Mouse (Mus musculus): Measurements from ENCODE around the gene Spocd1. TPM values are rescaled to one million over a fixed set of nuclear protein-coding genes. Genes with fewer than 3 reads are reported as not detected.

Gene Spocd1
- total and polyA plus RNA-seq, 2 experiments from 2014 or later, result 0.05 TPM; not detected in 1

DNA sequence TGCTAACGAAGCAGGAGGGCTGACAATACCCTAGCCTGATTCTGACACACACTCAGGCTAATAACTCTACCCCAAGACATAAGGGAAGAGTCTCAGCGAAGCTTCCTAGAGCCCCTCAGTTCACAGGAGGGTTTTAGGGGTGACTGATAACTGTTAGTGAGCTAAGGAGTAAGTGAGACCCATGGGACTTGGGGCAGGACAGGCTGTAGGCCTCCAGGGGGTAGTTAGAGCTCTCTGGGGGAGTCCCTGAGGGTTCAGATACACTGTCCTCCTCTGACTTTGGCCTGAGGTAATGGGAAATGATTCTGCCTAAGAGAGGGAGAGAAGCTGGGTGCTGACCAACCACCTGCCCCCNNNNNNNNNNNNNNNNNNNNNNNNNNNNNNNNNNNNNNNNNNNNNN is 25.5 kb downstream of the Spocd1 start:
- no peak for TF ChIP-seq CTCF (IDR thresholded peaks at IDR 0.05; ENCODE audit: low read depth)
- Histone ChIP-seq H3K9me3 (ENCODE audit: low read length) (no peaks in the 10 kb centered on the region), H3K36me3 (ENCODE audit: insufficient read depth) (no peaks in the 10 kb centered on the region), H3K4me2 (ENCODE audit: low read depth) (no peak overlapping the region), H3K4me1 (ENCODE audit: insufficient read depth) (no peaks in the 10 kb centered on the region), H3K27ac (ENCODE audit: low read depth, low read length) (no peak overlapping the region), H3K9ac (no peak overlapping the region), H3K4me3 (ENCODE audit: low read depth, low read length) (no peak overlapping the region), H3K27me3 (ENCODE audit: insufficient read depth, low read length) (no peaks in the 10 kb centered on the region)
- WGBS, result 57% methylated on average over 2 of the region's 2 CpGs
- DNase-seq (no peak), ATAC-seq (no peak)

DNA sequence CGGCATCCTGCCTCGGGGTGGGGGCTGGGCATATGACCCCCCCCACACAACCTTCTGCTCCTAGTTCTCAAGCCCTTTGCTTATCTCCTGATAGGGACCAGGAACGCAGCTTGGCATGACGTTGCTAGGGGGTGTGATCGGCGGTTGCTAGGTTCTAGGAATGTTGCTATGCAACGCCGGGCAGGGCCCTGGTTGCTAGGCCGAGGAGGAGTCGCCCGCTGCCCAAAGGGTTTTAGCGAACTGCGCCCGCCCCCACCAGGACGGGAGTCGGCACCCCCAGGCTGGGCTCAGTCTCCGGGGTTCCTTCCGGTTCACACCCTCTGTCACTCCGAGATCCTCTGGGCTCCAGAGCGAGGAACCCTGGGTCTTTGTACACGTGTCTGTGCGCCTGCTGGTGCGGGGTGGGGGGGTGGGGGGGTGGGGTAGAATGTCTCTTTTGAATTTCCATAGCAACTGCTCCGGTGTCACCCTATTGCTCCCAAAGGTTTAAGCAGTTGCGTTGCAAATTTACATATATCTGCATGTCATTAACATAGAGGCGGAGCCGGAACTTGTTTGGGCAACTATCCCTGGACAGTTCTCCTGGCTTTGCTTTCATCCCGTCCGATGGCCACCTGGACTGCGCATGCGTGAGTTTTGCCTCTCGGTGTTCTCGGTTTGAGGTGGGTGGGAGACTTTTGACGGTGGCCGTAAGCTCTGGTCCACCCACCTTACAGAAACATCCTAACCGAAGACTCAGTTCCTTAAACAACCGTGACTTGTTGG is 31.3 kb downstream of the Spocd1 start:
- no peaks in the 10 kb centered on the region for H3K27me3 ChIP-seq (ENCODE audit: insufficient read depth, low read length)
- DNase-seq, result peak; percentile 90
- no peak for TF ChIP-seq CTCF (IDR thresholded peaks at IDR 0.05; ENCODE audit: low read depth)
- peak; percentile 88 for ATAC-seq
- peak overlapping the region; percentile 47 for H3K4me3 ChIP-seq (ENCODE audit: low read depth, low read length)
- peak overlapping the region; percentile 98 for H3K4me2 ChIP-seq (ENCODE audit: low read depth)
- WGBS, result 2% methylated on average over 37 of the region's 37 CpGs
- H3K9me3 ChIP-seq (ENCODE audit: low read length), result no peaks in the 10 kb centered on the region
- peak overlapping the region; percentile 60 for H3K9ac ChIP-seq
- peaks cover 9% of the 10 kb centered on the region; the same call in 1 of the 2 replicates for H3K4me1 ChIP-seq (ENCODE audit: insufficient read depth)
- H3K36me3 ChIP-seq (ENCODE audit: insufficient read depth), result no peaks in the 10 kb centered on the region
- peak overlapping the region; percentile 78 for H3K27ac ChIP-seq (ENCODE audit: low read depth, low read length)

DNA sequence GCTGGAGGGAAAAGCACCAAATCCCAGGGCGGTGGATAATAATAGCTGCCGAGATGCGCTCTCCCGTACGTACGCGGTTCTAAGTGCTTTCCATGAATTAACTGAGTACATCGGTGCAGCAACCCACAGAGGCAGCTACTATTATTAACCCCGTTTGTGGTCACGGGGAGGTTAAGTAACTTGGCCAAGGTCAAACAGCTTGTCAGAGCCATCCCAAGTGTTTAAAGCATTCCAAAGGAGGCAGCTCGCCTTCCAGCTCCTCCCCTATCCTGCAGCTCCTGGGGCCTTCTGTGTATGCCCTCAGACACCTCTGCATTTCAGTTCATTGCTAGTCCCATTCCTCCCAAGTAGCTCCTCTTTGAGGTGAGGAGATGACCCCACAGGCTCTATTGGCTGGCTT is 36.2 kb downstream of the Spocd1 start:
- ATAC-seq (no peak), DNase-seq (no peak)
- 60% methylated on average over 11 of the region's 11 CpGs for WGBS
- no peak overlapping the region for H3K4me2 ChIP-seq (ENCODE audit: low read depth)
- no peak overlapping the region for H3K9ac ChIP-seq
- peaks cover 30% of the 10 kb centered on the region for H3K4me1 ChIP-seq (ENCODE audit: insufficient read depth)
- no peaks in the 10 kb centered on the region for H3K36me3 ChIP-seq (ENCODE audit: insufficient read depth)
- H3K4me3 ChIP-seq (ENCODE audit: low read depth, low read length), result no peak overlapping the region
- no peak for TF ChIP-seq CTCF (IDR thresholded peaks at IDR 0.05; ENCODE audit: low read depth)
- H3K27me3 ChIP-seq (ENCODE audit: insufficient read depth, low read length), result no peaks in the 10 kb centered on the region
- H3K9me3 ChIP-seq (ENCODE audit: low read length), result no peaks in the 10 kb centered on the region
- H3K27ac ChIP-seq (ENCODE audit: low read depth, low read length), result no peak overlapping the region

DNA sequence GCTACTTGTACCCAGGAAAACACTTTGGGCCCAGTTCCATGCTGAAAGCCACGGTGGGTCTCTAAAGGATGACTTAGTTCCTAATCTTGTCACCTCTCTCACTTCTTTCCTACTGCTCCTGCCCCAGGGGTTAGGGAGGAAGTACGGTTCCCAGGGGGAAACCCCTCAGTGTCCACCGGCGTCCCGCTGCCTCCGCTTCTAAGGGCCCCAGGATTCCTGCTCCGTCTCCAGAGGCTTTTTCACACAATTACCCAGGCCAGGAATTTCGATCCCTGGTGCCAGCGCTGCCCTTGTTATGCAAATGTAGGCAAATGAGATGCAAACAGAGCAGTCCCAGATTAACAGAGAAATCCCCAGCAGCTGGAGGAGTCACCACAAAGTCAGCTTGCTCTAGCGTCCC is 37.2 kb downstream of the Spocd1 start:
- H3K27me3 ChIP-seq (ENCODE audit: insufficient read depth, low read length), result no peaks in the 10 kb centered on the region
- ATAC-seq (0 out of 2 replicates have a peak, but pooled peaks have one; percentile 21), DNase-seq (peak; percentile 67)
- H3K4me3 ChIP-seq (ENCODE audit: low read depth, low read length), result no peak overlapping the region
- WGBS, result 6% methylated on average over 10 of the region's 10 CpGs
- H3K36me3 ChIP-seq (ENCODE audit: insufficient read depth), result no peaks in the 10 kb centered on the region
- H3K4me2 ChIP-seq (ENCODE audit: low read depth), result no peak overlapping the region
- TF ChIP-seq CTCF (IDR thresholded peaks at IDR 0.05; ENCODE audit: low read depth), result no peak
- no peaks in the 10 kb centered on the region for H3K9me3 ChIP-seq (ENCODE audit: low read length)
- H3K27ac ChIP-seq (ENCODE audit: low read depth, low read length), result peak overlapping the region; percentile 57
- peaks cover 23% of the 10 kb centered on the region for H3K4me1 ChIP-seq (ENCODE audit: insufficient read depth)
- no peak overlapping the region for H3K9ac ChIP-seq

DNA sequence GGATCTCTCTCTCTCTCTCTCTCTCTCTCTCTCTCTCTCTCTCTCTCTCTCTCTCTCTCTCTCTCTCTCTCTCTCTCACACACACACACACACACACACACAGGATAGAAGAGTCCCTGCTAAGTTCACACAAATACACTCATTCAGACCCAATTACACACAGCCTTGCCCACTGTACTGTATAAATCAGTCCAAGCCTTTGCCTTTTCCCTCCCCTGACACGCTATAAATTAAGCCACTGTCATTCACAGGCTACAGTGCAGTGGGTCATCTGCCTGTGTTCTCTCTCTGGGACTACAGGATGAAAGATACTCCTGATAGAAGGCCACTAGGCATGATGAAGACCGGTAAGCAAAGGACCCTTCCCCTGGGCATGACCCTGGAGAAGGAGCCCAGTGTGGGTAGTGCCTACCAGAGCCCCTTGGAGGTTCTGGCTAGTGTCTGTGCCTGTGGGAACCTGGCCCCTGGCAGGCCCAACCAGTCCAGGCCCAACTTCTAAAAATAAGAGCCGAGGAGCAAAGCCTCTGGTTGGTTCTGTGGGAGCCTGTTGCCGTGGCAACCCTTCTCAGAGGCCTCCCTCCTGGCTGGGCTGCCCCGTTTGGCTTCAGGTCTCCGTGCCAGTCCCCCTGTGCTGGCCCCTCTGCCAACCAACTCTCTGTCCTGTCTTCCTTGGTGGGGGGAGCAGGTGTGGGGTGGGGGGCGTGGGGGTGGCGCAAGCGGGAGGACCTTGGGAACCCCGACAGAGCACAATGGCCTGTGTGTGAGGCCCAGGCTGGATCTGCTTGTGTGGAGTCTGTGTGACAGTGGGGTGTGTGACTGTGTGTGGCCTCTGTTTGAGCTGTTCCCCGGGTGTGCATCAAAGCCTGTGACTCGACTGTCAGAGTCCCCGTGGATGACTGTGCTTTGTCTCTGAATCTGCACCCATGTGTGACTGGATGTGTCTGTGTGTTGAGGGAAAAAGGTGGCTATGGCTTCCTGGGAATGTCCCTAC is 38.3 kb downstream of the Spocd1 start:
- peak; percentile 92 for ATAC-seq
- TF ChIP-seq CTCF (IDR thresholded peaks at IDR 0.05; ENCODE audit: low read depth), result no peak
- H3K4me2 ChIP-seq (ENCODE audit: low read depth), result peak overlapping the region; percentile 28
- no peaks in the 10 kb centered on the region for H3K9me3 ChIP-seq (ENCODE audit: low read length)
- peak overlapping the region; percentile 79 for H3K27ac ChIP-seq (ENCODE audit: low read depth, low read length)
- WGBS, result 11% methylated on average over 12 of the region's 13 CpGs
- H3K27me3 ChIP-seq (ENCODE audit: insufficient read depth, low read length), result no peaks in the 10 kb centered on the region
- H3K4me3 ChIP-seq (ENCODE audit: low read depth, low read length), result no peak overlapping the region
- peak; percentile 87 for DNase-seq
- H3K4me1 ChIP-seq (ENCODE audit: insufficient read depth), result peaks cover 23% of the 10 kb centered on the region
- H3K9ac ChIP-seq, result 0 out of 2 replicates have a peak overlapping the region, but pooled peaks have one; percentile 28
- no peaks in the 10 kb centered on the region for H3K36me3 ChIP-seq (ENCODE audit: insufficient read depth)

DNA sequence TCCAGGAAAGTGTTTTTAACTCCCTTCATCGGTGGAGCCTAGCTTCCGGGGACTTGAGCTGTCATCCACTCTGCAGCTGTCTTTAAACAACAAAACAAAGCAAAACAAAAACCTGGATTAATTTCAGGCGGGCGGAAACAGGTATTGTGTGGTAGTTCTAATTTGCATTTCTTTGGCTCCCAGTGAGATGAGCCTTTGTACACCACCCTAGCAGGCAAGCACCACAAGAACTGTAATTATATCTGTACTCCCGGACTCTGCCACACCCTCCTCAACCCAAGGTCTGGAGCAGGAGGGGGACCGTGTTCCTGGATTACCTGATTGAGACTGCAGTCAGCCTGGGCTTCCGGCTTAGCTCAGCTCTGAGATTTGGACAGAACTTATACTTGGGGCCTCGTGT is 41.1 kb downstream of the Spocd1 start:
- 18% methylated on average over 8 of the region's 8 CpGs for whole genome bisulfite sequencing
- Histone ChIP-seq H3K9ac (no peak overlapping the region), H3K9me3 (ENCODE audit: low read length) (no peaks in the 10 kb centered on the region), H3K27me3 (ENCODE audit: insufficient read depth, low read length) (no peaks in the 10 kb centered on the region), H3K36me3 (ENCODE audit: insufficient read depth) (no peaks in the 10 kb centered on the region), H3K27ac (ENCODE audit: low read depth, low read length) (no peak overlapping the region), H3K4me1 (ENCODE audit: insufficient read depth) (peaks cover 23% of the 10 kb centered on the region), H3K4me3 (ENCODE audit: low read depth, low read length) (no peak overlapping the region), H3K4me2 (ENCODE audit: low read depth) (no peak overlapping the region)
- no peak for ATAC-seq
- no peak for TF ChIP-seq CTCF (IDR thresholded peaks at IDR 0.05; ENCODE audit: low read depth)
- DNase-seq, result no peak

Data from forebrain, postnatal 0 days (tissue).